Mouse (Mus musculus): ENCODE results near the gene Syt1.
A peak's percentile ranks its signal among the peaks of the same experiment; 100 is the strongest.

Syt1 gene

GRCm38 (mm10) chr10:108582397-108582730 lies 428.4 kb downstream of the Syt1 start:
- DNase-seq (ENCODE audit: extremely low read depth, insufficient read length, low spot score): no peak

- peak; percentile 13 for DNase-seq (ENCODE audit: extremely low read depth, insufficient read length, low spot score)
Observed at GRCm38 (mm10) chr10:108581555-108582396, 429.0 kb downstream of the Syt1 start.

- no peak for DNase-seq (ENCODE audit: extremely low read depth, insufficient read length, low spot score)
Observed at GRCm38 (mm10) chr10:108580786-108581420, 429.9 kb downstream of the Syt1 start.

GRCm38 (mm10) chr10:108579396-108579795 lies 431.4 kb downstream of the Syt1 start:
- no peak for DNase-seq (ENCODE audit: extremely low read depth, insufficient read length, low spot score)

- no peak for DNase-seq (ENCODE audit: extremely low read depth, insufficient read length, low spot score)
Observed at GRCm38 (mm10) chr10:108577611-108578010, 433.2 kb downstream of the Syt1 start.

- DNase-seq (ENCODE audit: extremely low read depth, insufficient read length, low spot score): no peak
Observed at GRCm38 (mm10) chr10:108572764-108573163, 438.0 kb downstream of the Syt1 start.

GRCm38 (mm10) chr10:108571104-108571503 lies 439.7 kb downstream of the Syt1 start:
- DNase-seq (ENCODE audit: extremely low read depth, insufficient read length, low spot score): no peak

GRCm38 (mm10) chr10:108569568-108570139 lies 441.1 kb downstream of the Syt1 start:
- DNase-seq (ENCODE audit: extremely low read depth, insufficient read length, low spot score): no peak

GRCm38 (mm10) chr10:108568925-108569324 lies 441.9 kb downstream of the Syt1 start:
- DNase-seq (ENCODE audit: extremely low read depth, insufficient read length, low spot score): no peak

- no peak for DNase-seq (ENCODE audit: extremely low read depth, insufficient read length, low spot score)
Observed at GRCm38 (mm10) chr10:108568136-108568535, 442.6 kb downstream of the Syt1 start.

- no peak for DNase-seq (ENCODE audit: extremely low read depth, insufficient read length, low spot score)
Observed at GRCm38 (mm10) chr10:108567456-108567855, 443.3 kb downstream of the Syt1 start.

GRCm38 (mm10) chr10:108559607-108559908 lies 451.2 kb downstream of the Syt1 start:
- no peak for DNase-seq (ENCODE audit: extremely low read depth, insufficient read length, low spot score)

- DNase-seq (ENCODE audit: extremely low read depth, insufficient read length, low spot score): no peak
Observed at GRCm38 (mm10) chr10:108558812-108559606, 451.8 kb downstream of the Syt1 start.

- no peak for DNase-seq (ENCODE audit: extremely low read depth, insufficient read length, low spot score)
Observed at GRCm38 (mm10) chr10:108552544-108552943, 458.2 kb downstream of the Syt1 start.

GRCm38 (mm10) chr10:108545715-108546114 lies 465.1 kb downstream of the Syt1 start:
- DNase-seq (ENCODE audit: extremely low read depth, insufficient read length, low spot score): no peak

- DNase-seq (ENCODE audit: extremely low read depth, insufficient read length, low spot score): no peak
Observed at GRCm38 (mm10) chr10:108541555-108541954, 469.2 kb downstream of the Syt1 start.

- DNase-seq (ENCODE audit: extremely low read depth, insufficient read length, low spot score): peak; percentile 35
Observed at GRCm38 (mm10) chr10:108538546-108538945, 472.2 kb downstream of the Syt1 start.

GRCm38 (mm10) chr10:108537641-108538040 lies 473.1 kb downstream of the Syt1 start:
- DNase-seq (ENCODE audit: extremely low read depth, insufficient read length, low spot score): peak; percentile 21

- DNase-seq (ENCODE audit: extremely low read depth, insufficient read length, low spot score): no peak
Observed at GRCm38 (mm10) chr10:108535922-108536321, 474.9 kb downstream of the Syt1 start.

- peak; percentile 13 for DNase-seq (ENCODE audit: extremely low read depth, insufficient read length, low spot score)
Observed at GRCm38 (mm10) chr10:108534112-108534511, 476.7 kb downstream of the Syt1 start.

GRCm38 (mm10) chr10:108532916-108533315 lies 477.9 kb downstream of the Syt1 start:
- no peak for DNase-seq (ENCODE audit: extremely low read depth, insufficient read length, low spot score)
